Comparison of ENCODE assay signal across 8 mouse cellular contexts in genomic region chr7:79272789-79273718, GRCm38 (mm10). TPM values are rescaled to one million over a fixed set of nuclear protein-coding genes. Genes with fewer than 3 reads are reported as not detected.
DNase-seq lines count a peak whose midpoint lies in the region; ATAC-seq and TF ChIP-seq lines count a peak whose summit lies in the region.

Abhd2 (plus strand) TSS chr7:79273199.

- no peaks in the 10 kb centered on the region; the same call in 1 of the 2 replicates for H3K36me3 ChIP-seq in forebrain, embryonic 10.5 days (replicated peaks)
- no peaks in the 10 kb centered on the region for H3K36me3 ChIP-seq in heart, embryonic 15.5 days
- H3K36me3 ChIP-seq in liver, embryonic 14.5 days (replicated peaks; ENCODE audit: control insufficient read depth, insufficient read depth, low read depth): no peaks in the 10 kb centered on the region; the same call in none of the 2 replicates
- no peaks in the 10 kb centered on the region for H3K36me3 ChIP-seq in neural tube, embryonic 11.5 days (ENCODE audit: control insufficient read depth, insufficient read depth, low read length)
- no peaks in the 10 kb centered on the region for H3K36me3 ChIP-seq in stomach, postnatal 0 days (ENCODE audit: control insufficient read depth, insufficient read depth, low read length)

- peak within 1 kb of the TSS; percentile 89 for H3K27ac ChIP-seq in forebrain, embryonic 10.5 days
- H3K27ac ChIP-seq in heart, embryonic 15.5 days: peak within 1 kb of the TSS; percentile 76
- H3K27ac ChIP-seq in liver, embryonic 14.5 days: peak within 1 kb of the TSS; percentile 97
- peak within 1 kb of the TSS; percentile 76 for H3K27ac ChIP-seq in neural tube, embryonic 11.5 days (ENCODE audit: low read depth, low read length)
- peak within 1 kb of the TSS; percentile 92 for H3K27ac ChIP-seq in stomach, postnatal 0 days (replicated peaks)

- WGBS in forebrain, embryonic 10.5 days: under 1% methylated on average over 54 of the region's 54 CpGs
- under 1% methylated on average over 54 of the region's 54 CpGs for WGBS in heart, embryonic 15.5 days
- WGBS in liver, embryonic 14.5 days (ENCODE audit: insufficient replicate concordance): under 1% methylated on average over 54 of the region's 54 CpGs
- under 1% methylated on average over 54 of the region's 54 CpGs for WGBS in neural tube, embryonic 11.5 days
- WGBS in stomach, postnatal 0 days: under 1% methylated on average over 54 of the region's 54 CpGs

- peak within 1 kb of the TSS; percentile 78 for H3K4me3 ChIP-seq in forebrain, embryonic 10.5 days
- peak within 1 kb of the TSS; percentile 83 for H3K4me3 ChIP-seq in heart, embryonic 15.5 days
- peak within 1 kb of the TSS; percentile 86 to 92 for H3K4me3 ChIP-seq in liver, embryonic 14.5 days (ENCODE audit: insufficient read depth in 1 of 2, low read depth in 2 of 2, low read length in 2 of 2)
- H3K4me3 ChIP-seq in neural tube, embryonic 11.5 days (ENCODE audit: low read depth, low read length): peak within 1 kb of the TSS; percentile 82
- peak within 1 kb of the TSS; percentile 61 for H3K4me3 ChIP-seq in stomach, postnatal 0 days (ENCODE audit: low read depth, low read length)

- H3K27me3 ChIP-seq in forebrain, embryonic 10.5 days (ENCODE audit: poor library complexity, severe bottlenecking): no peaks in the 10 kb centered on the region
- H3K27me3 ChIP-seq in heart, embryonic 15.5 days: no peaks in the 10 kb centered on the region
- H3K27me3 ChIP-seq in liver, embryonic 14.5 days (ENCODE audit: control insufficient read depth, insufficient read depth, low read length): no peaks in the 10 kb centered on the region
- H3K27me3 ChIP-seq in neural tube, embryonic 11.5 days (ENCODE audit: control insufficient read depth, insufficient read depth, low read length): no peaks in the 10 kb centered on the region
- H3K27me3 ChIP-seq in stomach, postnatal 0 days (ENCODE audit: control insufficient read depth, insufficient read depth, low read length): no peaks in the 10 kb centered on the region

- TF ChIP-seq EP300 in liver, embryonic 14.5 days (IDR thresholded peaks at IDR 0.05; ENCODE audit: low read depth): peak; percentile 32; the same call in 1 of the 2 replicates
- peak; percentile 93 for TF ChIP-seq EP300 in stomach, postnatal 0 days (optimal IDR thresholded peaks at IDR 0.05)

- peaks cover 60% of the 10 kb centered on the region for H3K4me1 ChIP-seq in forebrain, embryonic 10.5 days
- peaks cover 34% of the 10 kb centered on the region for H3K4me1 ChIP-seq in heart, embryonic 15.5 days (replicated peaks)
- H3K4me1 ChIP-seq in liver, embryonic 14.5 days (replicated peaks; ENCODE audit: control insufficient read depth in 2 of 2, insufficient read depth in 2 of 2, low read length in 1 of 2): peaks cover 69 to 71% of the 10 kb centered on the region in 2 experiments
- H3K4me1 ChIP-seq in neural tube, embryonic 11.5 days (ENCODE audit: control insufficient read depth, insufficient read depth, low read length): peaks cover 16% of the 10 kb centered on the region
- H3K4me1 ChIP-seq in stomach, postnatal 0 days (replicated peaks; ENCODE audit: control insufficient read depth, insufficient read depth): peaks cover 11% of the 10 kb centered on the region

- TF ChIP-seq CTCF in liver, embryonic 14.5 days (IDR thresholded peaks at IDR 0.05; ENCODE audit: low read depth): peak; percentile 38; the same call in 1 of the 2 replicates
- peak; percentile 10; the same call in 1 of the 2 replicates for TF ChIP-seq CTCF in stomach, postnatal 0 days (IDR thresholded peaks at IDR 0.05; ENCODE audit: low read depth)

- H3K4me2 ChIP-seq in heart, embryonic 15.5 days: peak within 1 kb of the TSS; percentile 89
- H3K4me2 ChIP-seq in liver, embryonic 14.5 days (ENCODE audit: low read depth): peak within 1 kb of the TSS; percentile 88
- H3K4me2 ChIP-seq in neural tube, embryonic 11.5 days (ENCODE audit: low read depth): peak within 1 kb of the TSS; percentile 73
- peak within 1 kb of the TSS; percentile 82 for H3K4me2 ChIP-seq in stomach, postnatal 0 days (replicated peaks; ENCODE audit: low read depth)

- peak within 1 kb of the TSS; percentile 83 for H3K9ac ChIP-seq in heart, embryonic 15.5 days
- H3K9ac ChIP-seq in liver, embryonic 14.5 days (replicated peaks): peak within 1 kb of the TSS; percentile 96
- peak within 1 kb of the TSS; percentile 81 for H3K9ac ChIP-seq in neural tube, embryonic 11.5 days (ENCODE audit: low read length)
- peak within 1 kb of the TSS; percentile 82 for H3K9ac ChIP-seq in stomach, postnatal 0 days (ENCODE audit: low read length)

- peak; percentile 100 for ATAC-seq in heart, embryonic 15.5 days (replicated peaks; ENCODE audit: insufficient number of reproducible peaks, insufficient read depth, low FRiP score, low read depth)
- ATAC-seq in liver, embryonic 14.5 days (ENCODE audit: insufficient read depth): peak; percentile 93
- peak; percentile 100 for ATAC-seq in neural tube, embryonic 11.5 days (ENCODE audit: insufficient read depth, low FRiP score, low TSS enrichment)
- peak; percentile 99 for ATAC-seq in stomach, postnatal 0 days (ENCODE audit: low FRiP score, low TSS enrichment)

- H3K9me3 ChIP-seq in forebrain, embryonic 10.5 days: no peaks in the 10 kb centered on the region
- H3K9me3 ChIP-seq in heart, embryonic 15.5 days (replicated peaks): no peaks in the 10 kb centered on the region
- no peaks in the 10 kb centered on the region for H3K9me3 ChIP-seq in liver, embryonic 14.5 days (ENCODE audit: control insufficient read depth, low read length)
- H3K9me3 ChIP-seq in neural tube, embryonic 11.5 days (ENCODE audit: control insufficient read depth, low read length): no peaks in the 10 kb centered on the region
- no peaks in the 10 kb centered on the region for H3K9me3 ChIP-seq in stomach, postnatal 0 days (ENCODE audit: control insufficient read depth, low read length)

- DNase-seq in CD8-positive naive resting alpha-beta T cell, adult 2 months (ENCODE audit: low read depth in 2 of 2, low spot score in 2 of 2): peak; percentile 99
- DNase-seq in c-Kit-positive CD71-negative TER-119-negative erythroid progenitor cells, embryonic 14.5 days (ENCODE audit: low read depth): peak; percentile 97
- peak; percentile 99 for DNase-seq in forebrain, embryonic 10.5 days (ENCODE audit: extremely low spot score, low spot score)
- peak; percentile 100 for DNase-seq in kidney, postnatal 25 days
- DNase-seq in liver, embryonic 14.5 days (ENCODE audit: low read depth in 3 of 3, low spot score in 3 of 3): peak; percentile 98 to 99 (median 99)
- DNase-seq in neural tube, embryonic 11.5 days (ENCODE audit: low spot score): peak; percentile 98
- peak; percentile 99 for DNase-seq in stomach, postnatal 0 days (ENCODE audit: low spot score)

RNA-seq across cellular contexts. Expression of gene Abhd2, which starts in this region (rescaled TPM):
- 7.6 and 8.6 TPM in 2 replicates for polyA plus RNA-seq in forebrain, embryonic 10.5 days (2016; fragmentation: Nextera tagmentation; extraction: Ambion mirVana)
- 4.2 and 4.9 TPM in 2 replicates for polyA plus RNA-seq in heart, embryonic 15.5 days (2015; fragmentation: Nextera tagmentation; extraction: Ambion mirVana)
- polyA plus RNA-seq in liver, embryonic 14.5 days (2012; rRNA removed): 5.6 and 6.0 TPM in 2 replicates
- 11.4 TPM in 2 replicates for polyA plus RNA-seq in liver, embryonic 14.5 days (2014; fragmentation: Nextera tagmentation; extraction: Ambion mirVana)
- polyA plus RNA-seq in neural tube, embryonic 11.5 days (2014; fragmentation: Nextera tagmentation; extraction: Ambion mirVana): 14.0 and 14.3 TPM in 2 replicates
- 24.6 and 27.5 TPM in 2 replicates for polyA plus RNA-seq in stomach, postnatal 0 days (2015; fragmentation: Nextera tagmentation; extraction: Ambion mirVana)

Comparison
In these comparisons a context has a peak if more than half of its experiments do, and no peak if none do; other contexts are left out.
1. Peak in every context shown above with its lines: DNase-seq, ATAC-seq, H3K4me3 ChIP-seq and H3K27ac ChIP-seq.